Mouse (Mus musculus): ENCODE results near the gene Zfp385b.
"Not testable (repeated sequence)": the region's sequence is repeated elsewhere in the genome, so short reads cannot be mapped to it uniquely, and the experiment has no call there.

Gene Zfp385b

DNA sequence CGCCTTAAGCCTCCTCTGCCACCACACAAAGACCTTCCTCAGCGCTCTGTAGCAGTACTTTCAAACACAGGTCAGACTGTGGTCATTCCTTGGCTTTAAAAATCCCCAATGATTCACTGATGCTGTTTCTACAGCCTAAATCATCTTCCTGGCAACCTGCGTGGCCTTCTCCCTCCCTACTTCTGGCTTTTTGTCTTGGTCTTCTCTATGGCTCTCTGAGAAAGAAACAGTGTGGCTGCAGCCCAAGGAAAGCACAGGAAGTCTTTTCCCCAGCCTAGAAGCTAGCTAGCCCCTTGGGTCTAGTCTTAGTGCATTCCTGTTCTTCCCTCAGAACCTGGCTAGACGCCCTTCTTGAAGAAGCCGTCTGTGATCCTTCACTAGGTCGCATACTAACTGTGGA is 359.4 kb downstream of the Zfp385b start:
- in situ Hi-C loops (cut with MboI) = no loop called here

DNA sequence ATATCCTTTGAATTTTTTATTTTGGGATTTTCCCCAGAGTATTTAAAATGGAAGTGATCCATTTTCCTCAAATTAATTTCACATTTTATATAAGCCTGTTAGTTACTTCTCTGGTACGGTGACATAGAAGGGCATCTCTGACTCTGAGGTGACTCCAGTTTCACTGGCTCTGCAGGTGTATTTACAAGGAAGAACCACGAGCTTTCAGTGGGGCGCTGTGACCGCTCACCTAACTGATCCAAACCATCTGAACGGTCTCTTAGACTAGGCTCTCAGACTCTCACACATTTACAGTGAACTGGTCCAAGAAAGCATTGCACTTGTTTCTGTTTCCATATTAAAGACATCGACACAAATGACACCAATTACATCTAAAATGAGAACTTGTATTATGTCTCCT is 361.0 kb downstream of the Zfp385b start:
- in situ Hi-C loops (cut with MboI) = no loop called here

DNA sequence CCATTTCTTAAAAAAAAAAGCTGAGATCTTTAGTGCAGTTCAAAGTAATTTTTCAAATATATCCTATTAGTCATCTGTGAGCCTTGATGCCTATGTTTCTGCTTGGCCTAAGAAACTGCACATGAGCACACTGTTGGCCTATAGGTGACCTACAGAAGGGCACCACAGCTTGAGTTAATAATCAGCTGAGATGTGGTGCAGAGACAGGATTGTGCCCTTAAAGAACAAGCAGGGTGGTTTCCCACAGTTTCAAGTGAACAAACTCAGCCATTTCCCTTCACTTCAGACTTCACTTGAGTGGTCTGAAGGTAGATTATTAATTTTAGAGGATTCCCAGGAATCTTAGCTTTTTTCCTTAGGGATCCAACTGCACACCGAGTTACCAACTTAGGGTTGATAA is 362.3 kb downstream of the Zfp385b start:
- in situ Hi-C loops (cut with MboI) = no loop called here

DNA sequence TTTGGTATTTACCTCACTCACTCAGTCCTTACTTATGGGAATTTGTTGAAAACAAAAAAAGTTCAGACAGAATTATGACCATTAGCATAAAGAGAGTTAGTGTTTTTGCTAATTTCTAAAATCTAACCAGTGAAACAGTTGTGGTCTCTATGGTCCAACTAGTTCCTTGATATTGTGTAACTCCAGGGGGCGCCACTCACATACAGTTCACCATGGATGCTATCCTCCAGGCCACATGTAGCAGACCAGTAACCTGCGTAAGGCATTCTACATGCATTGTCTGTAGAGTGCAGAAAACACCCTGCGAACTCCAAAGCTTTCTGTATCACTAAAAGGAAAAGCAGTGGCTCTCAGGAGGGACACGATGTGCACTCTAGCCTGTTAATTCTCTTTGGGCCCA is 362.8 kb downstream of the Zfp385b start:
- in situ Hi-C loops (cut with MboI) = no loop called here

DNA sequence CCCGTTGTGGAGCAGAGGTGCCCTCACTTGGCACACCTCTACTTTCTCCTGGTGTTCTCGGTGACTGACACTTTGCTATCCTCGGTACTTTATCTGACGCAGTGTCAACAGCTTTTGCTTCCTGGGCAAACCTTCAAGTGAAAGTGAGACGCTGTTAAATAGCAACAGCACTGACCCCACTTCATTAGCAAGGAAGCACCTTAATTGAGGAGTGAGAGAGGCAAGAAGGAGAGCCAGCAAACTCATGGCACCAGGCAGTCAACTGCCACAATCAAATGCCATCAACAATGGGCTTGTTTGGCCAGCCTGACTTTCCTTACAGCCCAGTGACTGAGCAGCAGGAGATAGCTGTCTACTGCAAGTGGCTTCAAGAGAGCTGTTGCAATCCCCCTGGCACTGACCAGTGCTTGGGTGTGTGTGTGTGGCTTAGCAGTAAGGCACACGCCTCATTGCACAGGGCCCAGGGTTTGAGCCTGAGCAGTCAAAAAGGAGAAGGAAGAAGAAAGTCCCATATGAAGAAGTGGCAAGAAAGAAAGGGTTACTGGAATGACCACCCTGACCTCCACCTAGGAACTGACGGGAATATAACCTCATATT is 365.0 kb downstream of the Zfp385b start:
- in situ Hi-C loops (cut with MboI) = no loop called here

DNA sequence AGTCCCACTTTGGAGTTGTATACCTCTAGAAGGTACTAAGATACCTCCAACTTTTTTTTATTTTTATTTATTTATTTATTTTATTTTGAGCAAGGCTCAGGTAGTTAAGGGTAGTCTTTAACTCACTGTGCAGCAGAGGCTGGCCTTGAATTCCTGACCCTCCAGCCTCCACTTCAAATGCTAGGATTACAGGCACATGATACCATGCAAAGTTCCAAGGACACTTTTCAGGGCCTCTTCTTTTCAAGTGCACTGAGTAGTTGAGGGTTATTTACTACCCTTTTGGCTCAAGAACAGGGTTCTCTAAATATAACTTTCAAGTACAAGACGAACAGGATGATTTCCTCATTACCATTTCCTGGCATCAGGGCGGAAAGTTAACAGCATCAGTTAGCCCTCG is 365.7 kb downstream of the Zfp385b start:
- in situ Hi-C loops (cut with MboI) = no loop called here

DNA sequence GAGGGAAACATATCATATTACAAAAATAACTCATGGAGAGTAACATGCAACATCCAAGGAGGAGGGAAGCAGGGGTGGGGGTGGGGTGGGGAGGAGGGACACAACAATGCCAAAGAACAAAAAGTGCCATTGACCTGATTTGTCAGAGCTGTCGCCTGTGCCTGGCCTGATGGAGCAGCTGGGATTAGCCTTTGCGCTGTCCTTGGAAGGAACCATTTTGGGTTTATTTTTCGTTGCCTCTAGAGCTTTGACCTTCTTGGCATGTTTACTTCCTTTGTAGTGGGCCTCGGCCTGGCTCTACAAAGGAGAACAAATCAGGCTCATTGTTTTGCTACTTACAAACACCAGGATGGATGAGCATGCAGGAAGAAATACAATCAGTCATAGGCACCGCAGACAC is 369.4 kb downstream of the Zfp385b start:
- in situ Hi-C loops (cut with MboI) = not testable (repeated sequence)

DNA sequence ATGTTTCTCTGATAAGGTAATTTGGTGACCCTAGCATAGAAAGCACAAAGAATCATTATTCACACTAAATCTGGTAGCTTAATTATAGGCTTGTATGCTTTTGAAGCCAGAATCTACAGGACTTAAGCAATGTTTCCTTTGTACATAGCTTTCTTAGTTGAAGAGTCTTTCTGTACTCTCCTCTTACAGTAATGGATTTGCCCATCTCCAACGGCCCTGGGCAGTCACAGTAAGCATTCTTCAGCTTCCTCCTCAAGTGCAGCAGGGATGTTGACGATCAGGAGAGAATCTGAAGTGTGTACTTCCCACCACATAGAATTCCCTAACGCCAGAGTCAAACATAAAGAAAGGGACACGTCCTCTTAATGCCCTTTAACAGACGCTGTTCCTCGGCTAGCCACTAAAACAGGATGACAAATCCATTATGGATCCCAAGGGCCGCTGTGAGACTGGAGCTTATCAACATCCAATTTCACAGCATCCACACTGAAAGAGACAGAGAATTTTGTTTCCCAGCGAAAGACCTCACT is 370.4 kb downstream of the Zfp385b start:
- in situ Hi-C loops (cut with MboI) = no loop called here

DNA sequence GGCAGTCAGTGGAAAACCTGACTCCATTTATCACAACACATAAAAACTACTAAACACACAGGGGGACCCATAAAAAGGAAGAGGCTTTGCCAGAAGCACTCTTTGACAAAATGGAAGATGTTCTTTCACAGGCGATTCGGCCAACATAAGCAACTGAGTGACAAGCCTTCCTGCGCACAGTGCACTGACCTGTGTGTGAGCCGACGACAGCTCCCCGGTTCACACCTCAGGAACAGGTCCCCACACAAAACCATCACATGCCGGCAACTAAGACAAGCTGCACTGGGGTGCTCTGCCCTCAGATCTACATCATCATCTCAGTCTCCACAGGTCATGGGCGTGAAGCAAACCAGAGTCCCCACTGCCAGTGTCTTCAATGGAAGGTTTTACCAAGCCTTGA is 375.2 kb downstream of the Zfp385b start:
- in situ Hi-C loops (cut with MboI) = no loop called here

DNA sequence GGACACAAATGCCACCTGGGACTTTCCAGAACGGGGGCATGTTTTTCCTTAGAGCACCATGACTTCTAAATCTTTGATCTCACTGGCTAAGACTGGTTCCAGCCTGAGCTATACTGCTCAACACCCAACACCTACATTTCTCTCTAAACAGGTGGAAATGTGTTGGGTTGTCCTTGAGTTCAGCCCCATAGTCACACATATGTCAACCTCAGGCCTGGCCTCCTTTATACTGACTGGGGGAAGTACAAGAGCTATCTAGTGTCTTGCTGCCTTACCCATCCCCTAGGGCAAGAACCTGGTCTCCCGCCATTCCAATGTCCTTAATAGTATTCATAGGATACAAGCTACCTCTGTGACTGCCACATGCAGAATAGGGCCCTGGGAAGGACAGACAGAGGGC is 378.8 kb downstream of the Zfp385b start:
- in situ Hi-C loops (cut with MboI) = no loop called here

DNA sequence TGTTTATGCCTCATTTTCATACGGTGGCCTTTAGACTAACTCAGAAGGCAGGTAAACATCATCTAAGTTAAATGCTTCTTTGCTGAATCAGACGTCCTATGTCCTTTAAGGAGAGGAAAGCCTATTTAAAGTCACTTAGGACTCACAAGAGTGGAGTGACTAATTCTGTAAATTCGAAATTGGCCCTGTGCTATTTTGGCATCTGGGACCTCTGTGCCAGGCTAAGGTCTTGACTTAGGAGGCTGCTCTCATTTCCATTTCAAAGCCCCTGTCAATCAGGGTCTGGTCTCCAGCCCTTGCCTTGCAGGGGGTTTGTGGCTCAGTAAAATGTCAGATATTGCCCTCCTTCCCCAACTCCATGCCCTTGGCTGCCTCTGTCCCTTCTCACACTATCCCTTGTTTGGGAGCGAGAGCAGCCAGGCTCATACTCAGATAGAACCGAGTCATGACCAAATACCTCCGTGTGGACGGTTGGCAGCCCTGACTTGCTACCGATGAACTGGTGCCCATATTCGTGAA is 383.1 kb downstream of the Zfp385b start:
- in situ Hi-C loops (cut with MboI) = no loop called here

DNA sequence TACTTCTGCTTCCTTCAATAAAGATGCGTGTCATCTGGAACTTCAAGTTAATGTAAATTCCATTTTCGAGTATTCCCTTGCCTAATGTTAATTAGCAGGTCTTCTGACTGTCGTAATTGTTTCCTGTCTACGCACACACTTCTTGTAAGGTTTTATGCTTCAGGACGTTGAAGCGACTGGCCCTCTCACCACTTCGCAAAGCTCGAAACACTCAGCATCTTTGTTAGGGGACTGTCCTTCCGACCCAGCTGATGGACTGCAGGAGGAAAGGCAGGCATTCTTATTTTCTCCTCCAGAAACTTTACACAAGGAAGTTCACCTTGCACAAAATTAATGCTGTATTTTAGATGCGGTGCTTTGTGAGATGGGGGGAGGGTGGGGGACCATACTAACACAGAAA is 400.0 kb downstream of the Zfp385b start:
- in situ Hi-C loops (cut with MboI) = no loop called here

DNA sequence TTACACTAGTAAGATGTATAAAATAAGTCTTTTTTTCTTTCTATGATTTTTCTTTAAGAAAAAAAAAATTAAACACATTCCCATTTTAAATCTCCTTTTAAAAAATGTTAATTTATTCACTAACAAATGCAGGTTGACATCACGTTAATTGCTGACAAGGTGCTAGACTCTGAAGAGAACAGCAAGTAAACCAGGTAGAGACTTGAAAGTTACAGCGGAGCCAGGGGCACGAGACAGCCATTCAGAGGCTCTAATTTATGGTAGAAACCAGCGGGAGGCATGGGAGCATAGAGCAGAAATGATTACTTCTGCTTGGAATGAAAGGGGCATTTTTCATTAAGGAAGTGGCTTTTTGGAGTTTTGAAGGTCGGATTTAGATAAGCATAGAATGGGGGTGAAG is 401.4 kb downstream of the Zfp385b start:
- in situ Hi-C loops (cut with MboI) = no loop called here

DNA sequence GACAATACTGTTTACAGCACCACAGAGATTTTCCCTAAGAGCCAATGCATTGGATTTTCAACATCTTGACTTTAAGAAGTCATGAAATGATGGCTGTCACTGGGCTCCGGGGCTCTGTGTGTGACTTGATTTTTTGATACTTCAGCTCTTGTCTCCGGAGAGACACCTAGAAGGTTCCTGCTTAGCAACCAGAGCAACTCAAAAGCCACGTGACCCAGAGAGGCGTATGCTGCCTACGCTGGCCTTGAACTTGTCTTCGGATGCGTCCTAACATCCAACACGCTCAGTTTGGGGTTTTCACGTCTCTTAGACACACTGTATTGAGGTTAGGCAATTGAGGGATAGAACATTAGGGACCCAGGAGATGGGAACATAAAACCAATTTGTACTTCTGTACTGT is 407.3 kb downstream of the Zfp385b start:
- in situ Hi-C loops (cut with MboI) = no loop called here

DNA sequence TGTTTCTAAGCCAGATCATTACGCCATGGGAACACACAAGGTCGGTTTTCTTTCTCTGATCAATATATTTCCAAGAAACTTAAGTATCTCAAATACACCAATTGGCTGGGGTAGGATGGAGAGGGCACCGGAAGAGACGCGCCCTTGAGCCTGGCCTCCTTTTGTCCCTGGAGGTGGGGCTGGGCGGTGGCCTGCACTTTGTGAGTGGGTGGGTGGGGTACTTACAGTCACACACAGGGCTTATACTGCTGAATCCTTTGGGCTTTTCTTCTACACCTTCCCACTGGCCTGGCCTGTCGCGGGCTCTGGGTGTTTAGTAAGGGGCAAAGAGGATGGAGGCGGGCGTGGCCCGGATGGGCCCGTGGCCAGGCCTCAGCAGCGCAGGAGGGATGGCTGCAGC is 407.8 kb downstream of the Zfp385b start:
- in situ Hi-C loops (cut with MboI) = no loop called here

DNA sequence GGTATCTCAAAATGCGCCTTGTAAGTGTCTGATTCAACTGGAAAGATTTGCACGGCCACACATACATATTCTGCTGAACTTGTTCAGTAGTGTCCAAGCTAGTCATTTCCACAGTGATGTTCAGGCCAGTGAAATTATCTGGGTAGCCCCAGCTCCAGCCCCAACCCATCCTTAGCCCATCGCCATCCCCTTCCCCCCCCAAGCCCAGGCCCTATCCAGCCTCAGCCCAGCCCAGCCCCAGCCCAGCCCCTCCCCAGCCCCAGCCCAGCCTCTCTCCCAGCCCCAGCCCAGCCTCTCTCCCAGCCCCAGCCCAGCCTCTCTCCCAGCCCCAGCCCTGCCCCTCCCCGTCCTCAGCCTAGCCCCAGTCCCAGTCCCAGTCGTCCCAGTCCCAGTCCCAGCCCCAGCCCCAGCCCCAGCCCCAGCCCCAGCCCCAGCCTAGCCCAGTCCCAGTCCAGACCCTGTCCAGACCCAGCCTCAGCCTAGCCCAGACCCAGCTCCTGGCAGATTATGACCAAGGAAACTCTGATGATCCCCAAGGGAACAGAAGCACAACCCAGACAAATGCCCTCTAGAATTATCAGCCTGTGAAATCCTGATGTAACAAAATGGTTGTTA is 409.8 kb downstream of the Zfp385b start:
- in situ Hi-C loops (cut with MboI) = no loop called here

DNA sequence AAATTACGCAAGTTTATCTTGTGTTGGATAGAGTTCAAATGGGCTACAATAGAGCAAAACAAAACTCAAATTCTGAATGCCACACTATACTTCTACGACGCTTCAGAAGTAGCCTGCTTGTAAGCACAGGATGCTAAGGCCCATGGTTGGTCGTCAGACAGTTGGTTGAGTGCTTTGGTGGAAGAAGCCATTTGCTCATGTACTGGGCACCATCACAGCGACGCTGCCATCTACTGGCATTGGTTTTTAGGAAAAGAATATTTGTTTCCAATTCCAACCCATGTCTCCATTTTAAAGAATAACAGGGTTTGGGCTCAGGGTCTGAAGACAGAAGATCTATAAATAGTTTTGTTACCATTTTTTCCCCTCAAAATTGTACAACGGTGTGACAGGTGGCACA is 410.5 kb downstream of the Zfp385b start:
- in situ Hi-C loops (cut with MboI) = no loop called here

DNA sequence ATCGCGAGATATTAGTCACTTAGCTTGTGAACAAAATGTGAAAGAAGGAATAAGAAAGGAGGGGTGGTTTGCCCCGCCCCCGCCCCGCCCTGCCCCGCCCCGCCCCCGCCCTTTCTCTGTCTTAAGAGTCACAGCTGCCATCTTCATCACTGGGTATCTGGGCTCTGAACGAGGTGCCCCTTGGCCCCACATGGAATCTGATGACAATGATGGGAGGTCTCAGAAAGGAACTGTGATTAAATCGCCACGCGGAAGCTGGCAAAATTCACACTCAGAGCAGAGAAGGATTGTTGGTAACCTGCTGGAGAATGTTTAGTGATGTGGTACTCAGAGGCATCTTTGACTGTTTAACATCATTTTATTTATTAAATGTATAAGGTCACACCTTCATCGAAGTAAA is 417.1 kb downstream of the Zfp385b start:
- in situ Hi-C loops (cut with MboI) = no loop called here

DNA sequence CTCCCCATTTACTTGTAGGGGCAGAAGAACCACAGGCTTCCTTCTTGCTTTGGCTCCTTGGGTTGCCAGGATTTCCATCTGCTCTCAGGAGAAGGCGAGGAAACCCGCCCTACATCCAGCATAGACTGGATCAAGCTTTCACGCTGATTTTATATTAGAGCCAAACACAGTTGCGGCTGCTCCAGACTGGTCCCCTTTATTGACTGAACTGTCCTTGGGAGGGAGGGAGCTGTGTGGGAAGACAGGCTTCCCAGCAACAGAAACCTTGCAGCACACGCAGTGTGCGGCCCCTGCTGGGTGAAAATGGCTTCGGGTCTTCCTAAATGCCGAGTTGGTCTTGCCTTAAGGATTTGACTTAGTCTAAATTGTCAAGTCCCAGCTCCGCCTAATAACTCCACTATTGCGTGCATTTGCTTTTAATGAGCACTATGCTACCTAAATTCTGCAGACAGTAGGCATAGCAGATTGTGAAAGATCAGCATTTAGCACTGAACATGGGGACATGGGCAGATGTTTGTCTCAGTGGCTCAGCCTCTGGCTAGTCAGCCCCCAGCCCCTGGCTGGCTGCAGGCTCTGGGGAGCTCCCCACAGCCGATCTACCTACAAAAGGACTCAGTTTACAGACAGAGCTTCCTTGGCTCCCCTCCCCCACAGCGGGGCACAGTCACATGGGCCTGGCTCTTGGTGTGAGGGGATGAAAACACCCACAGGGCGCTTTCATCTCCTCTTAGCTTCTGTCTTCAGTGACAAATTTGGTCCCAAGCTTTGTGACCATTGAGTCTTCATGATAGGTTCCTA is 417.8 kb downstream of the Zfp385b start:
- in situ Hi-C loops (cut with MboI) = no loop called here

DNA sequence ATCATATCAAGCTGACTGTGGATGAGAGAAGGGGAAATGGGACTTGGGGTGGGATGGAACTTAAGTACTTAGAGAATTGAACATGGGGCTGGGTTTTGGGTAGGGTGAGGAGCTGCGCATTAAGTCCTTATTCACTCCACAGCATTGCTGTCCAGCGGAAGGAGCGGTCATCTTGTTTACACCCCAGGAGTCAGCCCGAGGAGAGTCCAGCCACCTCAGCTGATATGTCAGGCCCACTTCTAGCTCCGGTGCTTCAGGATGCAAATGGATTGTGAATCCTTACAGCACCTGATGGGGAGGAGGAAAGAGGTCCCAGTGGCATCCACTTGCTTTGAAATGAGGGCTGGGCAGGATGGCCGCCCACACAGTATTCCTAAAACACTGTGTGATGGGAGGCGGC is 425.6 kb downstream of the Zfp385b start:
- in situ Hi-C loops (cut with MboI) = no loop called here

DNA sequence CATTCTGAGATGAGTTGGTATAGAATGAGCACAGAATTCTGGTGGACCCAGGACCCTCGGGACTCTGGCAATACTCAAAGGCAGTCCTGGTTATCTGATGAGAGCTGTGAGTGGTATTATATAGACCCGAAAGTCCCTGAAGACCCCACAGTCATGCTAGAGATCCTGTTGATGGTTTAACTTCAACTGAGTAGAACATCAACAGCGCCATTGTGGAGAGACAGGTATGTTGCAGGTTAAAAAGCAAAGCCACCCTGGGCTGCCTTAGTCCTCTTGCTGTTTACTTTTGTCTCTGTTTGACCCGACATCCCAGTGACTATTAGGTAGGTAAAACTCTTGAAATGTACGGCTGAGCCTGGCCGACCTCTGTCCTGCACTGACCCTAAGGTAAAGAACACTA is 431.3 kb downstream of the Zfp385b start:
- in situ Hi-C loops (cut with MboI) = no loop called here

DNA sequence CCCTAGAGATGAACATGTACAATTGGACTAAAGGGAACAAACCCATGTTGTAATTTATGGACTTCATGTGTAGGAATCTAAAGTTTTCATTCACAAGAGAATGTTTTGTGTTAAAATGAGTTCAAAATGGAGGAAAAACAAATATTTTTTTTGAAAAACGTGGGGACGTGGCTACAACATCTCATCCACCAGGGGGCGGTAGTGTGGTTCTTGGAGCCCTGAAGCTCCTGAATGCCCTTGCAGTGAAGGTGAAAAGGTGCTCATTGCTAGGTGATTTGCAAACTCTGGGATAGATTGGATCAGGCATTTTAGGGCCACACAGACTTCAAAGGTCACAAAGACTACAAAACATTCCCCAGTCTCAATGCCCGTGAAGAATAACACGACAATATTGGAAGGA is 432.9 kb downstream of the Zfp385b start:
- in situ Hi-C loops (cut with MboI) = no loop called here

DNA sequence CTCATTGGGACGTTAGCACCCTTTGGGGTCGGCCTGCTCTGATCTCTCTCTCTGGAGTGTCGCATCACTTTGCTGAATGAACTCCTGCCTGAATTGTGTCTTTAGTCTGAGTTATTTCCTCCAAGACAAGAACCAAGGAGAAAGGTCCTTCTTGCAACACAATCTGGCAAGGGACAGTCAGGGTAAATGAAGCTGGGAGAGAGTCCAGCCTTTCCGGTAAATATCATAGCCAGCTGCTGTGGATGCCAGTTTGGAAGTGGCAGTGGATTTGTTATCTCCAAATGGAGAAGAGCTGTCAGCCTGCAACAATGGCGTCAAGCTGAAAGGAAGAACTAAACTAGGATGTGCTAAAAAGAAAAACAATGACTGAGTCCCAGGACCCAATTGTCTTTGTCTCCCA is 436.7 kb downstream of the Zfp385b start:
- in situ Hi-C loops (cut with MboI) = no loop called here

Measured in mature B cell (primary cell).